Mouse (Mus musculus): ENCODE data around the gene Zfp954.
"Not testable (repeated sequence)": the region's sequence is repeated elsewhere in the genome, so short reads cannot be mapped to it uniquely, and the experiment has no call there.

Zfp954 gene

DNA sequence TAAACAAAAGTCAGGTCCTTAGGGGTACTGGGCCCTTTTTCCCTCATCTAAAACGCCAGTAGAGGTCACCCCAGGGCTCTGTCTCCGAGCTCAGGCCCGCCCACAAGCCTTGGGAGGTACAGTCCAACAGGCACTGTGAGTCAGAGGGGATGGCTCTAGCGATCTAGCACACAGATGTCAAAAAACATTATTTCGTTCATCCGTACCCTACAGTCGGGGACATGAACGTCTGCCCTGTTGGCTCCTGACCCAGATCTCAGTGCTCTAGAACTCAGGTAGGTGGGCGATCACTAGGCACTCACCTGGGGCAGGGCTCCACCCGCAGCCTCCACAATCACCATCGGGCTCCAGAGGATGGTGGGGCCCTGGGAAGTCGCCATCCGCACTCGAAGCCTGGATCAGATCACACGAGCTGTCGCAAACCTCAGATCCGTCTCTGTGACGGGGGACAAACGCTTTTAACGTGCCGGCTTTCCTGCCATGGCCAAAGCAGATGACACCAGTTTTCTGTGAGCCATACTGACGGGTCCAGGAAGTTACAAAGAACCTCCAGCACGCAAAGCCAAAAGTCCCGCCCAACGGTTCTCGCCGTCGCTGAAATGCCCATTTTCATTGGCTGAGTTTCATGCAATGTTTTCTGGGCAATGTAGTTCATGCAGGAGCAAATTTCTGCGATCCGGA is at the start of gene Zfp954:
Zfp954 (minus strand) TSS at position 568 of the 681 bp plus-strand sequence.
- peak; percentile 90 for DNase-seq

DNA sequence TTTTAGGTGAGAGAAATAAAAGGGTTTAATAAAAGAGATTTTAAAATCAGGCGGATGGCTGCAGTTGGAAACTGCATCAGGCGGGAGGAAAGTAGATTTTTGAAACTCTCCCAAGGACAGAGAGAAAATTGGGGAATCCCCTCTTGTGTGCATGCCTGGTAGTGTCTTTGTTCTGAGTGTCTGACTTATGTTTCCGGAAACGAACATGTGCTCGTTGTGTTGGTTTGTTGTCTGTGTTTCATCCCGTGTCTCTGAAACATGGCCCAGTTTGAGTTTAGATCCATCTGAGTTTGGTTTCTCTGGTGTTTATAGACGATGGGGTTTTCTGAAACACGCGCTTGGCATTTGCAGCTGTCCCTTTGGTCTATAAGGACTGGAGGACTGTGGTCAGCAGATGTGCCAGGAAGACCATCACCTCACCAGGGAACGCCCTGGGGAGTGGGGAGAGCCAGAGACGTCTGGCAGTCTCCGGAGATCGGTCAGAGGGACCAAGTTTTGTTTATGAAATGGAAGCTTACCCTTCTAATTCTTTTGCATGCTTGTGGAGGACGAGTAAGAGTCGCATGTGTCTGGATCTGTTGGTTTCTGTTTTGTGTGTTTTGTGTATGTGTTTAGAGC is 24.8 kb upstream of the Zfp954 start:
- DNase-seq, result no peak

DNA sequence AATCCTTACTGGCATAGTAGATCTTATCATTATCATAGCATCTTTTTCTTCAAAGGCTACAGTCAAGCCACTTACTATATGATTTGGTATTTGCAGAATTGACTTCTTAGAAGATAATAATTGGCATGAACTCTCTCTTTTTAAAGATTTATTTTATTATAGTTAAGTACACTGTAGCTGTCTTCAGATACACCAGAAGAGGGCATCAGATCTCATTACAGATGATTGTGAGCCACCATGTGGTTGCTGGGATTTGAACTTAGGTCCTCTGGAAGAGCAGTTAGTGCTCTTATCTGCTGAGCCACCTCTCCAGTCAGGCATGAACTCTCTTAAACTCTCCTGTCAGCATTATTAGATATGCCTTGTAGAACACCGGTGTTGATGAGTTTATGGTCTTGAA is 22.9 kb upstream of the Zfp954 start:
- DNase-seq, result no peak

DNA sequence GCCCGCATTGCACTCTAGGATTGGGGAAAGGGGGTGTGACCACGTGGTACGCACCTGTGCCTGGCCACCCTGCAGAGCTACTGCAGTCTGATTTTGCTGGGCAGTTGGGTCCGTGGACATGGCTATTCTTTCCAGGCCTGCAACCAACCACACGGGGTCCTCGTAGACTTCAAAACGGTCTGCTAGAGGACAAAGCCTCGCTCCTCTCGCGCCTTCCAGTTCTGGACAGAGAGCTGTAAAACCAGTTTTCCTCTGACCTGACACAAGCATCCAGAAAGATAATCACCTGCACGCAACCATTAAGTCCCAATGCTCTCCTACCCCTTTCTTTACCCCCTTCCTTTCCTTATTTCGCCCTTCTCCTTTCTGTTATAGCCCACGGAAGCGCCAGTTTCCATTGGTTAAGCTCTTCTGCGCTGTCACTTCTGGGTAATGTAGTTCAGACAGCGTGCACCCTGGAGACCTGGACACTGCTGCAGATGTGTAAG is 15.1 kb upstream of the Zfp954 start, which contains the start of gene Zfp773:
Zfp773 (minus strand) TSS at position 377 of the 488 bp plus-strand sequence.
- peak; percentile 74 for DNase-seq

DNA sequence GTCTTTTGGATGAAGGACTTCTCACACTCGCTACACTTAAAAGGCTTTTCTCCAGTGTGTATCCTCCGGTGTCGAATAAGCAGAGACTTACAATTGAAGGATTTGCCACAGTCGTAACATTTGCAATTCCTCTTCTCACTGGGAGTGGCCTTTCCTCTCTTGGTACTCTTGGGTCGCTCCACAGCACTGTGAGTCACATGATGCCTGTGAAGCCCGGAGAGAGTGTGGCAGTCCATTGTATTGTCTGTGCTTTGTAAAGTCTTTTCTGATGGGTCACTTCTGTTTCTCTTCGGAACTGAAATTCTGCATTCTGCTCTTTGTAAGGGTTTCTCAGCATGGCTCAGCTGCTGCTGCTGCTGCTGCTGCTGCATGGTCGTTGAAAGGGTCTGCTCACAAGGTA is 11.5 kb upstream of the Zfp954 start:
- no peak for DNase-seq

DNA sequence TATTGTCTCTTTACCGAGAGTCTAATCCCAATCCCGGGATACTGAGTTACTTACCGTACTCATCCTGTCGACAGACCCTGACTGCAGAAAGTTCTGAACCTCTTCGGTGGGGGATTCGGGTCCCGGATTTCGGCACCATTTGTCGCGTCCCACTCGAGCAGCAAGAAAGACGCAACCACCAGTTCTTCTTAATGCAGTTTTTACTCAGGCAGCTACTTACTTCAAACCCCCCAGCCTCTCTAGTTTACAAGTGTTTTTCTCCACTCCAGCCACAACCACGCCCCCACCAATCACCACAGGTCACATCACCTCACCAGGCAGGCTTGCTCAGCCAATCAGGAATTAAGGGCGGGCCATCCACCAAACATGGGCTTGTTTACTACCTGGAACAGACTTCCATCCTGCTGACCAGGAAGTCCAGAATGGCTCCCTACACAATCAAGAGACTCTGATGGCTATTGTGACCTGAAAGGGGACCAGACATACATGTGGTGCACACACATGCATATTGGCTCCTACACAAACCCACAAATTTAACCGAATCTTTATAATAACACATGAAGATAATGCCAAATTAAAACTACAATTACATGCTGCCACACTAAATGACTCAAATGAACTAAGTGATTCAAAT is 9.3 kb upstream of the Zfp954 start:
- DNase-seq, result not testable (repeated sequence)

GRCm38 (mm10) chr7:7121602-7121980 is 303 bp upstream of the Zfp954 start:
- DNase-seq, result no peak

- no peak for DNase-seq
Measured at GRCm38 (mm10) chr7:7118441-7118840, 2.8 kb downstream of the Zfp954 start.

DNA sequence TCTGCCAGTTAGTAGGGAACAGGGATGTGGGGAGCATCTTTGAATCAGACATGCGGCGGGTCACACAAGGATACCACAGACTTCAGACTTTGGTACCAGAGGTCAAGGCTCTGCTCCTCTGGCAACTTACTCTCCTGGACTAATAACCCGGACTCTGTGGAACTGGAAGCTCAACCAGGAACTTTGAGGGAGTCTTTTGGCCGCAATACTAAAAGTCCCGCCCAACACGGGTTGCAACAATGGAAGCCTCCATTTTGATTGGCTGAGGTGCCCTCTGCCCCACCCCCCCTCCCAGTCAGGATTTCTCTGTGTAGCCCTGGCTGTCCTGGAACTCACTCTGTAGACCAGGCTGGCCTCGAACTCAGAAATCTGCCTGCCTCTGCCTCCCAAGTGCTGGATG is 12.8 kb downstream of the Zfp954 start:
- DNase-seq, result no peak
